Mouse (Mus musculus) kidney, embryonic 16.5 days (tissue): ENCODE measurements around the gene Camkmt. TPM values are rescaled to one million over a fixed set of nuclear protein-coding genes. Genes with fewer than 3 reads are reported as not detected.

Experiments
- ATAC-seq: fragments of 200-750 bp; cut with Nextera tagmentation; 2 replicates; pipeline ENCODE4 v1.8.0; 2017; ENCODE audit warnings: moderate TSS enrichment; ENCODE audit not compliant: low FRiP score, low TSS enrichment
- H3K27ac ChIP-seq: fragments of 300-500 bp; sonication (generic); 2 replicates; pipeline ENCODE4 v1.5.1; 2014; ENCODE audit warnings: low read length
- H3K27me3 ChIP-seq: fragments of 300-500 bp; sonication (generic); 2 replicates; pipeline ENCODE4 v1.6.1; 2014; ENCODE audit warnings: low read length, control low read depth, mixed read lengths; ENCODE audit not compliant: insufficient read depth
- H3K36me3 ChIP-seq: fragments of 300-500 bp; sonication (generic); 2 replicates; pipeline ENCODE4 v1.6.1; 2014; ENCODE audit warnings: low read length, control low read depth, mixed read lengths; ENCODE audit not compliant: insufficient read depth
- H3K4me1 ChIP-seq: fragments of 300-500 bp; sonication (generic); 2 replicates; pipeline ENCODE4 v1.6.1; 2014; ENCODE audit warnings: low read length, control low read depth, mixed read lengths; ENCODE audit not compliant: insufficient read depth
- H3K4me2 ChIP-seq: fragments of 300-500 bp; sonication (generic); replicated peaks from 2 replicates; pipeline ENCODE4 v1.6.1; 2014; ENCODE audit warnings: low read depth, low read length
- H3K4me3 ChIP-seq: fragments of 300-500 bp; sonication (generic); 2 replicates; pipeline ENCODE4 v1.5.1; 2014; ENCODE audit warnings: mild to moderate bottlenecking, low read length
- H3K9ac ChIP-seq: fragments of 300-500 bp; sonication (generic); replicated peaks from 2 replicates; pipeline ENCODE4 v1.6.1; 2014; ENCODE audit warnings: low read length
- H3K9me3 ChIP-seq: fragments of 300-500 bp; sonication (generic); 2 replicates; pipeline ENCODE4 v1.6.1; 2016; ENCODE audit warnings: low read length, control low read depth
- WGBS: fragments of 180-500 bp; shearing (Covaris S2); extraction: QIAGEN DNeasy Blood & Tissue Kit; methylation state at CpG from one replicate; pipeline ENCODE4 v1.1.7; 2014; 5-methylcytosine and 5-hydroxymethylcytosine counted together
- polyA plus RNA-seq: library from polyadenylated mRNA; unstranded; fragments of >200 nt; fragmentation: Nextera tagmentation; extraction: Ambion mirVana; gene quantifications from 2 replicates; pipeline ENCODE4 v1.2.1, GENCODE M21; 2015

The Camkmt gene
- polyA plus RNA-seq, 1 experiment from 2014 or later = 15.2 TPM

GRCm38 (mm10) chr17:85189227-85190127 lies 99.1 kb downstream of the Camkmt start:
- Histone ChIP-seq H3K9me3 (no peaks in the 10 kb centered on the region), H3K27me3 (no peaks in the 10 kb centered on the region), H3K4me3 (peak overlapping the region; percentile 22; the same call in 1 of the 2 replicates), H3K27ac (no peak overlapping the region), H3K4me2 (peak overlapping the region; percentile 40), H3K4me1 (0 out of 2 replicates have a peak, but pooled peaks cover 3% of the 10 kb centered on the region), H3K36me3 (no peaks in the 10 kb centered on the region), H3K9ac (no peak overlapping the region)
- peak; percentile 89 for ATAC-seq
- WGBS = 4% methylated on average over 14 of the region's 14 CpGs

- H3K4me1 ChIP-seq = 0 out of 2 replicates have a peak, but pooled peaks cover 3% of the 10 kb centered on the region
- no peak; the same call in 1 of the 2 replicates for ATAC-seq
- no peak overlapping the region for H3K4me3 ChIP-seq
- H3K36me3 ChIP-seq = no peaks in the 10 kb centered on the region
- H3K4me2 ChIP-seq = peak overlapping the region; percentile 21; the same call in 1 of the 2 replicates
- no peak overlapping the region for H3K27ac ChIP-seq
- H3K9me3 ChIP-seq = no peaks in the 10 kb centered on the region
- no peak overlapping the region for H3K9ac ChIP-seq
- H3K27me3 ChIP-seq = no peaks in the 10 kb centered on the region
- WGBS = 4% methylated on average over 7 of the region's 7 CpGs
These were observed 99.7 kb downstream of the Camkmt start for GRCm38 (mm10) chr17:85190128-85190435.

GRCm38 (mm10) chr17:85193294-85193693 lies 102.9 kb downstream of the Camkmt start:
- H3K27me3 ChIP-seq = no peaks in the 10 kb centered on the region
- WGBS = 62% methylated on average over 11 of the region's 11 CpGs

DNA sequence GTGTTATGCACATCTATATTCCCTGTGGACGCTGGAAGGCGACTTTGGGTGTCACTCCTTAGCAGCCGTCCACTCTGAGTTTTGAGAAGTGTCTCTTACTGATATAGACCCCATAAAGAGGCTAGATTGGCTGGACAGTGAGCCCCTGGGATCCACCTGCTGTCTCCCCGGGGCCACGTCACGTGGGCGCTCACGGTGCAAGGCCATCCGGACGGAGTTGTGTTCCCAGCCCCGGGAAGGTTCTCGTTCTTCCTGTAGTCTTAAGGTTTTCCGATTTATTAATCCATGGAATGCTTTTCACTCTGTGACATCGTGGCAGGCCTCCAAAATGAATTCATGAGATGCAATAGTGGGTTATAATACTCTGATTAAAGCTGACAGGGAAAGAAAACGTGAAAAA lies 108.4 kb downstream of the Camkmt start:
- WGBS = 80% methylated on average over 15 of the region's 15 CpGs
- Histone ChIP-seq H3K4me1 (peaks cover 4% of the 10 kb centered on the region; the same call in 1 of the 2 replicates), H3K9ac (no peak overlapping the region), H3K36me3 (no peaks in the 10 kb centered on the region), H3K9me3 (no peaks in the 10 kb centered on the region), H3K4me2 (0 out of 2 replicates have a peak overlapping the region, but pooled peaks have one; percentile 18), H3K27ac (peak overlapping the region; percentile 81), H3K4me3 (no peak overlapping the region), H3K27me3 (no peaks in the 10 kb centered on the region)
- no peak for ATAC-seq

More at GRCm38 (mm10) chr17:85193294-85193693, 102.9 kb downstream of the Camkmt start:
- Histone ChIP-seq H3K4me3 (no peak overlapping the region), H3K9ac (no peak overlapping the region), H3K4me1 (0 out of 2 replicates have a peak, but pooled peaks cover 3% of the 10 kb centered on the region), H3K9me3 (no peaks in the 10 kb centered on the region), H3K27ac (no peak overlapping the region), H3K4me2 (no peak overlapping the region), H3K36me3 (no peaks in the 10 kb centered on the region)
- no peak; the same call in 1 of the 2 replicates for ATAC-seq

DNA sequence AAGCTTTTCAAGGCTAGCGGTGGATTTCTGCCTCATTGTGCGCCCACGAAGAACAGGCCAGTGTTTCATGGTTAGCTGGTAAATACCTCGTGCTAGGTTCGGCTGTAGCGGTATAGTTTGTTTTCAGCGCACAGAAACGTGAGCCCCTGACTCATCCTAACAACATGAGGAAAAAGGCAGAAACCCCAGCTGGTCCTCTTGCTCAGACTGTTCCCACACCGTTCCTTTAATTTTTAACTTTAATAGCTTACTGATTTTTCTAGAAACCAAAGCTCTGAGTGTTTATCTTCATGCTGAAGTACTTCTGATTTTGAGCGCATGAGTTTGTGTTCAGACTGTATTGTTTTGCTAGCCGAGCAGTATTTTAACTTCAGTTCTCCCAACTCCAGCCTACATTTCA lies 109.0 kb downstream of the Camkmt start:
- no peaks in the 10 kb centered on the region for H3K27me3 ChIP-seq
- peak overlapping the region; percentile 81 for H3K27ac ChIP-seq
- no peaks in the 10 kb centered on the region for H3K36me3 ChIP-seq
- 62% methylated on average over 11 of the region's 11 CpGs for WGBS
- H3K9me3 ChIP-seq = no peaks in the 10 kb centered on the region
- no peak overlapping the region for H3K9ac ChIP-seq
- peak; percentile 89 for ATAC-seq
- no peak overlapping the region for H3K4me3 ChIP-seq
- H3K4me2 ChIP-seq = peak overlapping the region; percentile 19
- peaks cover 4% of the 10 kb centered on the region; the same call in 1 of the 2 replicates for H3K4me1 ChIP-seq

- no peaks in the 10 kb centered on the region for H3K4me1 ChIP-seq
- no peaks in the 10 kb centered on the region for H3K27me3 ChIP-seq
- H3K9ac ChIP-seq = no peak overlapping the region
- WGBS = 75% methylated on average over 5 of the region's 5 CpGs
- no peak overlapping the region for H3K4me2 ChIP-seq
- H3K27ac ChIP-seq = no peak overlapping the region
- no peaks in the 10 kb centered on the region for H3K9me3 ChIP-seq
- H3K4me3 ChIP-seq = no peak overlapping the region
- H3K36me3 ChIP-seq = no peaks in the 10 kb centered on the region
- no peak for ATAC-seq
These were observed 127.7 kb downstream of the Camkmt start for GRCm38 (mm10) chr17:85218054-85218453.

- H3K36me3 ChIP-seq = no peaks in the 10 kb centered on the region
- no peaks in the 10 kb centered on the region for H3K9me3 ChIP-seq
- 65% methylated on average over 7 of the region's 7 CpGs for WGBS
- H3K4me1 ChIP-seq = no peaks in the 10 kb centered on the region
- no peaks in the 10 kb centered on the region for H3K27me3 ChIP-seq
- no peak overlapping the region for H3K9ac ChIP-seq
- no peak overlapping the region for H3K4me3 ChIP-seq
- no peak for ATAC-seq
- no peak overlapping the region for H3K27ac ChIP-seq
- no peak overlapping the region for H3K4me2 ChIP-seq
These were observed 151.8 kb downstream of the Camkmt start for GRCm38 (mm10) chr17:85242109-85242508.

GRCm38 (mm10) chr17:85248962-85249361 lies 158.6 kb downstream of the Camkmt start:
- H3K9me3 ChIP-seq = no peaks in the 10 kb centered on the region
- no peak overlapping the region for H3K4me3 ChIP-seq
- 0 out of 2 replicates have a peak, but pooled peaks cover 4% of the 10 kb centered on the region for H3K4me1 ChIP-seq
- no peaks in the 10 kb centered on the region for H3K36me3 ChIP-seq
- H3K9ac ChIP-seq = no peak overlapping the region
- WGBS = 70% methylated on average over 5 of the region's 5 CpGs
- ATAC-seq = no peak
- no peak overlapping the region for H3K27ac ChIP-seq
- no peak overlapping the region for H3K4me2 ChIP-seq
- no peaks in the 10 kb centered on the region for H3K27me3 ChIP-seq

DNA sequence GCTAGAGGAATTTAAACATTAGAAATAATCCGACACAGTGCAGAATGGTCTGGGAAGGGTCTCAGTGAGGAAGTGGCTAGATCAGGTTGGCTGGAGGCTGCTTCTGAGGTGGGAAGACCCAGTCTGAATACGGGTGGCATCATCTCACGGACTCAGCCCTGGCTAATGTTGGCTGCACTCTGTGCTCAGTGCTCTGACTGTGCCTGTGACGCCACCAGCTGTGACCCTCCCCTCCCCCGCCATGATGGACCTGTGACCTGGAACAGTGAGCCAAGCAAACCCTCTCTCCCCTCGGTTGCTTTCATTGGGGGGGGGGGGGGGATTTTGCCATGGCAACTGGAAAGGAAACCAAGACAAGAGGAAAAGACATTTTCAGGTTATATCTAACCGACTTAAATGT lies 159.4 kb downstream of the Camkmt start:
- Histone ChIP-seq H3K9ac (no peak overlapping the region), H3K9me3 (no peaks in the 10 kb centered on the region), H3K4me3 (no peak overlapping the region), H3K27me3 (no peaks in the 10 kb centered on the region), H3K4me2 (no peak overlapping the region), H3K36me3 (no peaks in the 10 kb centered on the region), H3K4me1 (0 out of 2 replicates have a peak, but pooled peaks cover 4% of the 10 kb centered on the region), H3K27ac (no peak overlapping the region)
- WGBS = 27% methylated on average over 7 of the region's 7 CpGs
- ATAC-seq = 0 out of 2 replicates have a peak, but pooled peaks have one; percentile 61

GRCm38 (mm10) chr17:85256930-85257329 lies 166.6 kb downstream of the Camkmt start:
- no peak overlapping the region for H3K27ac ChIP-seq
- 34% methylated on average over 9 of the region's 9 CpGs for WGBS
- H3K27me3 ChIP-seq = no peaks in the 10 kb centered on the region
- no peak overlapping the region for H3K4me2 ChIP-seq
- H3K9me3 ChIP-seq = no peaks in the 10 kb centered on the region
- no peak overlapping the region for H3K4me3 ChIP-seq
- no peak overlapping the region for H3K9ac ChIP-seq
- no peaks in the 10 kb centered on the region for H3K36me3 ChIP-seq
- ATAC-seq = no peak
- no peaks in the 10 kb centered on the region for H3K4me1 ChIP-seq
